13 mouse cellular contexts compared by ENCODE assay signal in genomic region chr12:55622615-55623245, GRCm38 (mm10). TPM values are rescaled to one million over a fixed set of nuclear protein-coding genes. Genes with fewer than 3 reads are reported as not detected.
DNase-seq lines count a peak whose midpoint lies in the region; ATAC-seq lines count a peak whose summit lies in the region.
"Had no signal": no experiment of that assay in that cellular context is flagged by ENCODE, and none has a peak within 500 bp of the region (broad histone marks: within the 10 kb centered on the region; RNA-seq: fewer than 3 reads in every experiment).

No protein-coding gene starts in this region.

- no peak overlapping the region for H3K4me2 ChIP-seq in forebrain, embryonic 15.5 days (replicated peaks)
- H3K4me2 ChIP-seq in liver, embryonic 12.5 days: peak overlapping the region; percentile 53

- 12% methylated on average over 3 of the region's 3 CpGs for WGBS in forebrain, embryonic 15.5 days
- WGBS in liver, embryonic 12.5 days (ENCODE audit: insufficient replicate concordance): 38% methylated on average over 3 of the region's 3 CpGs

- no peaks in the 10 kb centered on the region for H3K27me3 ChIP-seq in forebrain, embryonic 15.5 days
- no peaks in the 10 kb centered on the region for H3K27me3 ChIP-seq in liver, embryonic 12.5 days (replicated peaks)

- no peaks in the 10 kb centered on the region for H3K36me3 ChIP-seq in forebrain, embryonic 15.5 days
- H3K36me3 ChIP-seq in liver, embryonic 12.5 days: no peaks in the 10 kb centered on the region

- peak overlapping the region; percentile 52; the same call in 1 of the 2 replicates for H3K27ac ChIP-seq in forebrain, embryonic 15.5 days (replicated peaks)
- peak overlapping the region; percentile 52 for H3K27ac ChIP-seq in liver, embryonic 12.5 days
- H3K27ac ChIP-seq: macrophage had no signal

- DNase-seq in right cerebral cortex, postnatal 10 days (ENCODE audit: low spot score in 2 of 2): peak; percentile 58 to 65
- DNase-seq in right cerebral cortex, postnatal 14 days: no peak
- no peak for DNase-seq in heart, adult 18-20 months
- no peak for DNase-seq in yolk sac, embryonic 10.5 days (ENCODE audit: low spot score)
- DNase-seq in kidney, postnatal 14 days: no peak
- DNase-seq: thymus, adult 2 months had no signal

- H3K4me3 ChIP-seq in forebrain, embryonic 15.5 days: no peak overlapping the region
- no peak overlapping the region for H3K4me3 ChIP-seq in liver, embryonic 12.5 days

- H3K9me3 ChIP-seq in forebrain, embryonic 15.5 days: no peaks in the 10 kb centered on the region
- no peaks in the 10 kb centered on the region for H3K9me3 ChIP-seq in liver, embryonic 12.5 days (replicated peaks)

- H3K9ac ChIP-seq in forebrain, embryonic 15.5 days (replicated peaks): no peak overlapping the region
- H3K9ac ChIP-seq in liver, embryonic 12.5 days: no peak overlapping the region

- ATAC-seq in forebrain, embryonic 15.5 days (replicated peaks): peak; percentile 88
- peak; percentile 86 for ATAC-seq in liver, embryonic 12.5 days

- H3K4me1 ChIP-seq in forebrain, embryonic 15.5 days: peaks cover 13% of the 10 kb centered on the region
- peaks cover 32% of the 10 kb centered on the region for H3K4me1 ChIP-seq in liver, embryonic 12.5 days

RNA-seq across cellular contexts. Expression of gene Insm2, which starts 23.5 kb away (rescaled TPM):
- polyA plus RNA-seq in forebrain, embryonic 15.5 days (2015; fragmentation: Nextera tagmentation; extraction: Ambion mirVana): 2.1 and 2.5 TPM in 2 replicates
- 0.10 TPM in 1 of 2 replicates, not detected in the other for polyA plus RNA-seq in liver, embryonic 12.5 days (2016; fragmentation: Nextera tagmentation; extraction: Ambion mirVana)
- total RNA-seq in heart, adult 18-20 months (2021): not detected
- polyA plus RNA-seq: gonadal fat pad, adult 2 months; macrophage had no signal

RNA-seq across cellular contexts. Expression of gene Aldoart2, which starts 57.7 kb away (rescaled TPM):
- not detected in 2 replicates for polyA plus RNA-seq in forebrain, embryonic 15.5 days (2015; fragmentation: Nextera tagmentation; extraction: Ambion mirVana)
- polyA plus RNA-seq in liver, embryonic 12.5 days (2016; fragmentation: Nextera tagmentation; extraction: Ambion mirVana): not detected in 2 replicates
- total RNA-seq in heart, adult 18-20 months (2021): not detected
- total RNA-seq: adrenal gland, adult 18-20 months; left cerebral cortex, postnatal 10 days had no signal
- polyA plus RNA-seq: cortical plate, adult 2 months; macrophage had no signal

Comparison
In these comparisons a context has a peak if more than half of its experiments do, and no peak if none do; other contexts are left out.
1. DNase-seq: peak in right cerebral cortex, postnatal 10 days (2 of 2); none in right cerebral cortex, postnatal 14 days (single experiment), heart, adult 18-20 months (0 of 2), yolk sac, embryonic 10.5 days (single experiment) and kidney, postnatal 14 days (single experiment).